Mouse (Mus musculus) heart, embryonic 13.5 days (tissue): ENCODE results near the gene Lad1. TPM values are rescaled to one million over a fixed set of nuclear protein-coding genes. Genes with fewer than 3 reads are reported as not detected.
A peak's percentile ranks its signal among the peaks of the same experiment; 100 is the strongest.

ENCODE experiments used
- ATAC-seq: fragments of 200-750 bp; cut with Nextera tagmentation; 2 replicates; pipeline ENCODE4 v1.8.0; 2017; ENCODE audit warnings: moderate TSS enrichment; ENCODE audit not compliant: insufficient number of reproducible peaks, low FRiP score, low TSS enrichment; ENCODE audit errors: extremely low read depth
- H3K27ac ChIP-seq: fragments of 300-500 bp; sonication (generic); replicated peaks from 2 replicates; pipeline ENCODE4 v1.5.1; 2015; ENCODE audit warnings: moderate library complexity, mild to moderate bottlenecking, inconsistent platforms
- H3K27me3 ChIP-seq: fragments of 300-500 bp; sonication (generic); replicated peaks from 2 replicates; pipeline ENCODE4 v1.6.1; 2015; ENCODE audit warnings: mild to moderate bottlenecking, inconsistent platforms
- H3K36me3 ChIP-seq: fragments of 300-500 bp; sonication (generic); 2 replicates; pipeline ENCODE4 v1.6.1; 2015; ENCODE audit warnings: mild to moderate bottlenecking, inconsistent platforms
- H3K4me1 ChIP-seq: fragments of 300-500 bp; sonication (generic); 2 replicates; pipeline ENCODE4 v1.6.1; 2015; ENCODE audit warnings: inconsistent platforms
- H3K4me2 ChIP-seq: fragments of 300-500 bp; sonication (generic); 2 replicates; pipeline ENCODE4 v1.6.1; 2015; ENCODE audit warnings: inconsistent platforms, mild to moderate bottlenecking, moderate library complexity
- H3K4me3 ChIP-seq: fragments of 300-500 bp; sonication (generic); 2 replicates; pipeline ENCODE4 v1.5.1; 2015; ENCODE audit warnings: moderate library complexity, mild to moderate bottlenecking, inconsistent platforms
- H3K9ac ChIP-seq: fragments of 300-500 bp; sonication (generic); 2 replicates; pipeline ENCODE4 v1.6.1; 2015; ENCODE audit warnings: inconsistent platforms, mild to moderate bottlenecking, moderate library complexity
- H3K9me3 ChIP-seq: fragments of 300-500 bp; sonication (generic); 2 replicates; pipeline ENCODE4 v1.6.1; 2016; ENCODE audit warnings: inconsistent platforms
- WGBS: fragments of 180-500 bp; shearing (Covaris S2); methylation state at CpG from one replicate; pipeline ENCODE4 v1.1.7; 2015; ENCODE audit warnings: mixed read lengths; 5-methylcytosine and 5-hydroxymethylcytosine counted together
- polyA plus RNA-seq: library from polyadenylated mRNA; unstranded; fragments of >200 nt; fragmentation: Nextera tagmentation; extraction: Ambion mirVana; gene quantifications from 2 replicates; pipeline ENCODE4 v1.2.1, GENCODE M21; 2015

Lad1 gene
- polyA plus RNA-seq, 1 experiment from 2014 or later, result 4.4 TPM

- H3K9ac ChIP-seq, result peak overlapping the region; percentile 66
- peak overlapping the region; percentile 48; the same call in 1 of the 2 replicates for H3K27ac ChIP-seq
- H3K4me3 ChIP-seq, result no peak overlapping the region
- H3K4me1 ChIP-seq, result peaks cover 98% of the 10 kb centered on the region
- no peaks in the 10 kb centered on the region for H3K27me3 ChIP-seq
- peaks cover 100% of the 10 kb centered on the region for H3K36me3 ChIP-seq
- H3K9me3 ChIP-seq, result no peaks in the 10 kb centered on the region
- H3K4me2 ChIP-seq, result no peak overlapping the region
- 61% methylated on average over 17 of the region's 17 CpGs for WGBS
- ATAC-seq, result no peak
These were observed 29.4 kb downstream of the Lad1 start for GRCm38 (mm10) chr1:135847611-135848351.

DNA sequence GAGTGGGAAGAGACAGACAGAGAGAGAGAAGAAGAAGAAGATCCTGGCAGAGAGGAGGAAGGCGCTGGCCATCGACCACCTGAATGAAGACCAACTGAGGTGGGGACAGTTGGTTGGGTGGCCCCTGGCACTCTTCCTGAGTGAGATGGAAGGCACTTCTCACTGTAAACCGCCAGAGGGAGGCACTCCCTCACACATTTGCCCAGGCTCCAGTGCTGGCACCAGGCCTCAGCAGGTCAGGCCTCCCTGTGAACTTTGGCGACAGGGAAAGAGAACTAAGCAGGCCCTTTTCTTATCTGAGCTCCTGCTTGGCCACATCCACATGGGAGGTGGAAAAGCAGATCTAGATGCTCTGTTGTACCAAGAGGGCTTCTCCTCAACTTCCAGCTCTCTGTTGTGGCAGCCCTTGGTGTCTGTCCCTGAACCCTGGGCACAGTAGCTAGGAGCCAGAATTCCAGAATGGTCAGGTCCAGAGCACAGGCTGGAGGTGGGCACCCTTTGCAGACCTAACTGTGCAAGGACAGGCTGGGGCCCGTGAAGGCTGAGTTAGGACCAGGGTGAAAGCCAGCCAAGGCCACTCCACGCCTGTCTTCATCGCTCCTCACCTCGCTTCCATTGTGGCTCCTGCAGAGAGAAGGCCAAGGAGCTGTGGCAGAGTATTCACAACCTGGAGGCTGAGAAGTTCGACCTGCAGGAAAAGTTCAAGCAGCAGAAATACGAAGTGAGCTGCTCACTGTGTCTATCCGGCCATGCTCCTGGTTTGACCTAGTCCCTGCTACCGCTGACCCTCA, 32.5 kb downstream of the Lad1 start:
- H3K4me2 ChIP-seq, result no peak overlapping the region
- no peak overlapping the region for H3K4me3 ChIP-seq
- H3K27me3 ChIP-seq, result no peaks in the 10 kb centered on the region
- peaks cover 75% of the 10 kb centered on the region for H3K36me3 ChIP-seq
- 61% methylated on average over 12 of the region's 12 CpGs for WGBS
- H3K27ac ChIP-seq, result peak overlapping the region; percentile 12
- no peak for ATAC-seq
- H3K9ac ChIP-seq, result peak overlapping the region; percentile 67
- H3K4me1 ChIP-seq, result peaks cover 86% of the 10 kb centered on the region
- H3K9me3 ChIP-seq, result no peaks in the 10 kb centered on the region

DNA sequence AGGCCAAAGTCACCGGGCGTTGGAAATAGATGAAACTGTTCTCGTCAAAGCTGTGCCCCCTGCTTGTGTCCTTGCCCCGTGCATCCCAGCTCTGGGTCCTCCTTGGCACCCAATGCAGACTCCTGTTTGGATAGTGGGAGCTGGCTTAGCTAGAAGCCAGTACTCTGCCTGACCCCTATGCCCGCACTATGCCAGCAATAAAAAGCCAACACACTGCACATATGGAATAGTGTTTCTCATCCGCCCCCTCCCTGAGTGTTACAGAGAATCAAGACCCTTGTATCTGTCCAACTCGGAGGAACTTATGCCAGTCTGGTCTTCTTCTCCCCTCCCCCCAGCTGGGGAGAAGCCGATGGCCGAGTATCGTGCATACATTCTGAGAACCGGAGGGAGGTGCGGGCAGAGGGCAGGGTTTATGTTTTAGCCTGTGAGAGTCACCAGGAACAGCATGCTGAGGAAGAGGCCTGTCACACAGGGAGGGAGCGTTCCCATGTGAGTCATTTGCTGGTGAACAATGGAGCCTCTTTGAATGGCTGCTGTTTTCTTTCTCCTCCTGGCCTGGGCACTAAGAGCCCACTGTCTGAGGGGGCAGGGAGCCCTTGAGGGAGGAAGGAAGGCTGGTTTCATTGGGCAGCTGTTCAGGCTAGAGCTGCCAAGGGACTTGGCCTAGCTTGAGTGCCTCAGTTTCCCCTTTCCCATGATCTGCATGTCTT, 33.8 kb downstream of the Lad1 start:
- Histone ChIP-seq H3K9me3 (no peaks in the 10 kb centered on the region), H3K9ac (0 out of 2 replicates have a peak overlapping the region, but pooled peaks have one; percentile 0), H3K27me3 (no peaks in the 10 kb centered on the region), H3K27ac (peak overlapping the region; percentile 12), H3K4me3 (no peak overlapping the region), H3K4me2 (no peak overlapping the region), H3K4me1 (peaks cover 77% of the 10 kb centered on the region), H3K36me3 (peaks cover 62% of the 10 kb centered on the region)
- no peak for ATAC-seq
- 59% methylated on average over 13 of the region's 13 CpGs for WGBS

DNA sequence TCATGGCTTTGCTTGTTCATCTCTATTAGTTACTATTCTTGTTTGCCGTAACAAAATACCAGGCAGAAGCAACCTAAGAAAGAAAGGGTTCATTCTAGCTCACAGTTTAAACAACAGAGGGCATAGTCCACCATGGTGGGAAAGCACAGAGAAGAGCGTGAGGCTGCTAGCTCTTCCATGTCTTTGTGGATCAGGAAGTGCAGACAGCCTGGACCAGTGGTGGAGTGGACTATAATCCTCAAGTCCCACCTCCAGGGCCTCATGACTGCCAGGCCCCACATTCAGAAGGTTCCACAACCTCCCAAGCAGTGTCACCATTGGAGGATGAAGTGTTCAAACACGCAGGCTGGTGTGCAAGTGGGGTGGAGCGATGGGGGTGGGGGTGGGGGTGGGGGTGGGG, 34.8 kb downstream of the Lad1 start:
- WGBS, result 74% methylated on average over 4 of the region's 4 CpGs
- no peak for ATAC-seq
- H3K9me3 ChIP-seq, result no peaks in the 10 kb centered on the region
- H3K27ac ChIP-seq, result peak overlapping the region; percentile 12
- peaks cover 70% of the 10 kb centered on the region for H3K4me1 ChIP-seq
- H3K4me2 ChIP-seq, result no peak overlapping the region
- no peaks in the 10 kb centered on the region for H3K27me3 ChIP-seq
- no peak overlapping the region for H3K9ac ChIP-seq
- peaks cover 52% of the 10 kb centered on the region for H3K36me3 ChIP-seq
- no peak overlapping the region for H3K4me3 ChIP-seq

DNA sequence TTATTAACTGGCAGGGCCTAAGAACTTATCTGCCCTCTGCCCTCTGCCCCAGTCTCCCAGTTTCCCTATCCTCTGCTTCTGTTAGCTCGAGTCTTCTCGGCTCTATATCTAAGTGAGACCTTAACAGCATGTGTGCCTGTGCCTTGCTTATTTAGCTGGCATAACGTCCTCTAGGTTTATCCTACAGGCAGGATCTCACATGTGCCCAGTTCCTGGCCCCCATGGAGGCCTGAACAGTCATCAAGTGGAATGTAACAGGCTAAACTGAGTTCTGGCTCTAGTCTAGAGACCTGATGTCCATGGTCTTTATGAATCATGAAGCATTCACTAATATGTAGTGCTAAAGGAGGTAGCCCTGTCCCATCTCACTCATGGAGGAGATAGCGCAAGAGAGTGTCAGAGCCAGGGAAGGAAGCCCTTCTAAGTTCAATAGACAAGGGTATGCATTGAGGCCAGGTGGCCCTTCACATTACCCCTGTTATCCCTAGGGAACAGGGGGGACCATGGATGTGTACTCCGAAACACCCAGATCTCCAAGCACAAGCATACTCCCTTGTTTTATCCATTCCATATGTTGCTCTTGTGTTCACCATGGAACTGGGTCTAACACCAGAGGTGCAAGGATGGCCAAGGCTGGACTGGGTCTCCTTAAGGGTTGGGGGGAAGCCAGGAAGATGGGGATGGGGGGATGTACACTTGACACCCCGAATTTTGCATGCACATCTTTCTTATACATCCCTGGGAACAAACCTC, 36.4 kb downstream of the Lad1 start:
- no peak for ATAC-seq
- Histone ChIP-seq H3K36me3 (peaks cover 37% of the 10 kb centered on the region), H3K9me3 (no peaks in the 10 kb centered on the region), H3K9ac (no peak overlapping the region), H3K4me2 (no peak overlapping the region), H3K27ac (peak overlapping the region; percentile 1; the same call in 1 of the 2 replicates), H3K4me1 (peaks cover 56% of the 10 kb centered on the region), H3K4me3 (no peak overlapping the region), H3K27me3 (no peaks in the 10 kb centered on the region)
- WGBS, result 66% methylated on average over 6 of the region's 6 CpGs

DNA sequence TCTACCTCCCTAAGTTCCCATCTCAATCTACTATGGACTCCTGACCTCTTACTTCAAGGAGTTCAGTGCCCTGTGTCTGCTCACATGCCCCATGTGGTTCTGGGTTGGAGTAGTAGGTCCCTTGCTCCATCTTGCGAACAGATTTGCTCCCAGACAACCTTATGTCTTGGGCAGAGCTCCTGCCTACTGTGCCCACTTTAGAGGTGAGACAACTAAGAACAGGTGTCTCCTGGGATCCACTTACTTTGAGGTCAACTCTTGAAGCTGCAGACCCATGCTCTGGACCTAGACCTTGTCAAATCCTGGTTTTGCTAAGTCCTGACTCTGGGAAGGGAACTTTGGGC, 36.9 kb downstream of the Lad1 start:
- Histone ChIP-seq H3K4me1 (peaks cover 50% of the 10 kb centered on the region), H3K36me3 (peaks cover 31% of the 10 kb centered on the region), H3K27ac (0 out of 2 replicates have a peak overlapping the region, but pooled peaks have one; percentile 24), H3K4me3 (no peak overlapping the region), H3K9ac (no peak overlapping the region), H3K9me3 (no peaks in the 10 kb centered on the region), H3K27me3 (no peaks in the 10 kb centered on the region), H3K4me2 (no peak overlapping the region)
- ATAC-seq, result no peak
- 78% methylated on average over 1 of the region's 1 CpGs for WGBS

- no peak overlapping the region for H3K4me2 ChIP-seq
- no peaks in the 10 kb centered on the region for H3K9me3 ChIP-seq
- WGBS, result 47% methylated on average over 4 of the region's 4 CpGs
- no peak overlapping the region for H3K4me3 ChIP-seq
- peaks cover 24% of the 10 kb centered on the region for H3K36me3 ChIP-seq
- no peaks in the 10 kb centered on the region for H3K27me3 ChIP-seq
- no peak for ATAC-seq
- 0 out of 2 replicates have a peak overlapping the region, but pooled peaks have one; percentile 24 for H3K27ac ChIP-seq
- H3K4me1 ChIP-seq, result peaks cover 46% of the 10 kb centered on the region
- H3K9ac ChIP-seq, result no peak overlapping the region
These were observed 37.7 kb downstream of the Lad1 start for GRCm38 (mm10) chr1:135856070-135856469.

DNA sequence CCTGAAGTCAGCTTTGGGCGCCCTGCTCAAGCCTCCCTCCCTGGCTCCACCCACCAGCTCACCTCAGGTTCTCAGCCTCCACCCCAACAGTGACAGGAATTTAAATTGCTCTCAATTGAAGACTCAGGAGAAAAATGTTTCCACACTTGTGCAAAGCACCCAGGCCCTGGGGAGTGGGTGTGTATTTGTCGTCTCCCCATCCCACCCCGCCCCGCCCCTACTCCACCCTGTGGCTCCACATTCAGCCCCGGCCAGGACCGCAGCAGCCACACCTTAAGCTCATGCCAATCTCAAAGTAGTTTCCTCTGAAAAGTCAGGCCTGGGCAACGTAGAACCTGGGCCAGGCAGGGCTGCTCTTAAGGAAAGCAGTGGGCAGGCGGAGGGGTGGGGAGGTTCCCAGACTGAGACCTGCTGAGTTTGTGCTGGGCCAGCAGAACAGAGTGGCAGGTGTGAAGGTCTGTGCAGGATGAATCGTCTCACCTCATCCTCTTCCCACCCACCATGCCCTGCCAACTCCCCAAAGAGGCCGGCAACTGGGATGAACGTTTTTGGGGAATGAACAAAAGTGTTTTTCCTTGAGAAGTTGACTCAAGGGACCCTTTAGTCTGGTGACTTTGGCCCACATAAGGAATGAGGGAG, 38.9 kb downstream of the Lad1 start:
- H3K9me3 ChIP-seq, result no peaks in the 10 kb centered on the region
- H3K36me3 ChIP-seq, result peaks cover 12% of the 10 kb centered on the region
- no peak for ATAC-seq
- H3K4me1 ChIP-seq, result peaks cover 46% of the 10 kb centered on the region
- H3K27me3 ChIP-seq, result no peaks in the 10 kb centered on the region
- H3K9ac ChIP-seq, result no peak overlapping the region
- 55% methylated on average over 11 of the region's 11 CpGs for WGBS
- no peak overlapping the region for H3K4me3 ChIP-seq
- H3K4me2 ChIP-seq, result no peak overlapping the region
- H3K27ac ChIP-seq, result no peak overlapping the region

DNA sequence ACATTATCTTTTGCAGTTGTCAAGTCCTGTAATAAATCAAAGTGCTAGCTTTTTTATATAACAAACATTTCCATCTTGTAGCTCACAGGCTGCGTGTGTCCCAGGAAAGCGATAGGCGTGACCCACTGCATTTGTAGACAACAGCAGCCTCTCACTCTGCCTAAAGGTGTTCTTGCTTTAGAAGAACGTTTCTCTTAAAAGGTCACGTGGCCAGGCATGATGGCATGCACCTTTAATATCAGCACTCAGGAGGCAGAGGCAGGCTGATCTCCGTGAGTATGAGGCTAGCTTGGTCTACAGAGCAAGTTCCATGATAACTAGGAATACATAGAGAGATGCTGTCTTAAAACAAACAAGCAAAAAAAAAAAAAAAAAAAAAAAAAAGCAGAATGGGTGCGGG, 40.1 kb downstream of the Lad1 start:
- Histone ChIP-seq H3K36me3 (0 out of 2 replicates have a peak, but pooled peaks cover 2% of the 10 kb centered on the region), H3K9ac (no peak overlapping the region), H3K4me3 (no peak overlapping the region), H3K4me2 (no peak overlapping the region), H3K27me3 (no peaks in the 10 kb centered on the region), H3K27ac (no peak overlapping the region), H3K9me3 (no peaks in the 10 kb centered on the region), H3K4me1 (peaks cover 46% of the 10 kb centered on the region)
- no peak for ATAC-seq
- 88% methylated on average over 7 of the region's 7 CpGs for WGBS

- Histone ChIP-seq H3K4me1 (peaks cover 36% of the 10 kb centered on the region), H3K27me3 (peaks cover 19% of the 10 kb centered on the region), H3K4me2 (no peak overlapping the region), H3K9ac (no peak overlapping the region), H3K27ac (peak overlapping the region; percentile 80), H3K36me3 (no peaks in the 10 kb centered on the region), H3K4me3 (no peak overlapping the region), H3K9me3 (no peaks in the 10 kb centered on the region)
- ATAC-seq, result no peak
- 68% methylated on average over 5 of the region's 5 CpGs for WGBS
These were observed 42.7 kb downstream of the Lad1 start for GRCm38 (mm10) chr1:135861091-135861490.
